Mouse (Mus musculus): ENCODE measurements at regions not wholly inside any gene's neighbourhood (a gene's known extent, or its start where the extent isn't known, plus 50 kb on each side); places are given as distances from the start of the nearest gene placed in this dataset.
A peak's percentile ranks its signal among the peaks of the same experiment; 100 is the strongest.
"Not testable (repeated sequence)": the region's sequence is repeated elsewhere in the genome, so short reads cannot be mapped to it uniquely, and the experiment has no call there.

- H3K36me3 ChIP-seq, result no peaks in the 10 kb centered on the region
- H3K9ac ChIP-seq, result no peak overlapping the region
- no peak overlapping the region for H3K4me3 ChIP-seq (replicated peaks)
- no peak overlapping the region for H3K4me2 ChIP-seq
- ATAC-seq (ENCODE audit: low read depth) (no peak), DNase-seq (no peak)
- H3K27ac ChIP-seq, result no peak overlapping the region
- H3K27me3 ChIP-seq, result no peaks in the 10 kb centered on the region
- H3K4me1 ChIP-seq (replicated peaks), result peaks cover 57% of the 10 kb centered on the region
- 45% methylated on average over 3 of the region's 3 CpGs for WGBS (ENCODE audit: insufficient replicate concordance)
- H3K9me3 ChIP-seq (replicated peaks), result no peaks in the 10 kb centered on the region
These were observed 81.2 kb upstream of the Atl2 start for GRCm38 (mm10) chr17:79977154-79977571.

- no peaks in the 10 kb centered on the region for H3K36me3 ChIP-seq
- no peaks in the 10 kb centered on the region for H3K9me3 ChIP-seq (replicated peaks)
- H3K27me3 ChIP-seq, result no peaks in the 10 kb centered on the region
- ATAC-seq (ENCODE audit: low read depth) (no peak), DNase-seq (no peak)
- peaks cover 56% of the 10 kb centered on the region for H3K4me1 ChIP-seq (replicated peaks)
- 71% methylated on average over 5 of the region's 5 CpGs for WGBS (ENCODE audit: insufficient replicate concordance)
- H3K27ac ChIP-seq, result no peak overlapping the region
- no peak overlapping the region for H3K9ac ChIP-seq
- no peak overlapping the region for H3K4me3 ChIP-seq (replicated peaks)
- peak overlapping the region; percentile 62 for H3K4me2 ChIP-seq
These were observed 80.7 kb upstream of the Atl2 start for GRCm38 (mm10) chr17:79976518-79977100.

GRCm38 (mm10) chr17:79975997-79976443 is 80.1 kb upstream of the Atl2 start:
- Histone ChIP-seq H3K4me2 (peak overlapping the region; percentile 62), H3K36me3 (no peaks in the 10 kb centered on the region), H3K27ac (no peak overlapping the region), H3K9ac (no peak overlapping the region), H3K4me1 (replicated peaks) (peaks cover 57% of the 10 kb centered on the region), H3K27me3 (peaks cover 3% of the 10 kb centered on the region), H3K9me3 (replicated peaks) (no peaks in the 10 kb centered on the region), H3K4me3 (replicated peaks) (peak overlapping the region; percentile 36)
- peak; percentile 74 for ATAC-seq (ENCODE audit: low read depth)
- DNase-seq, result peak; percentile 34
- WGBS (ENCODE audit: insufficient replicate concordance), result 16% methylated on average over 11 of the region's 11 CpGs

- H3K9ac ChIP-seq; H3K27me3 ChIP-seq; H3K9me3 ChIP-seq (replicated peaks); H3K36me3 ChIP-seq; H3K27ac ChIP-seq: not testable (repeated sequence)
- DNase-seq (peak; percentile 45), ATAC-seq (ENCODE audit: low read depth) (peak; percentile 56)
- H3K4me1 ChIP-seq (replicated peaks), result peaks cover 60% of the 10 kb centered on the region
- 10% methylated on average over 16 of the region's 16 CpGs for WGBS (ENCODE audit: insufficient replicate concordance)
- H3K4me3 ChIP-seq (replicated peaks), result peak overlapping the region; percentile 36
- H3K4me2 ChIP-seq, result peak overlapping the region; percentile 62
These were observed 79.3 kb upstream of the Atl2 start for GRCm38 (mm10) chr17:79975150-79975757.

GRCm38 (mm10) chr17:79971721-79972336 is 75.9 kb upstream of the Atl2 start:
- DNase-seq, result no peak
- no peaks in the 10 kb centered on the region for H3K9me3 ChIP-seq (replicated peaks)
- no peak for ATAC-seq (ENCODE audit: low read depth)
- no peak overlapping the region for H3K9ac ChIP-seq
- no peak overlapping the region for H3K27ac ChIP-seq
- peak overlapping the region; percentile 47 for H3K4me2 ChIP-seq
- 48% methylated on average over 8 of the region's 8 CpGs for WGBS (ENCODE audit: insufficient replicate concordance)
- peak overlapping the region; percentile 29 for H3K4me3 ChIP-seq (replicated peaks)
- H3K27me3 ChIP-seq, result peaks cover 22% of the 10 kb centered on the region
- H3K4me1 ChIP-seq (replicated peaks), result peaks cover 73% of the 10 kb centered on the region
- H3K36me3 ChIP-seq, result no peaks in the 10 kb centered on the region

- 11% methylated on average over 7 of the region's 7 CpGs for WGBS (ENCODE audit: insufficient replicate concordance)
- no peak for DNase-seq
- Histone ChIP-seq H3K4me3 (replicated peaks) (no peak overlapping the region), H3K9ac (no peak overlapping the region), H3K27ac (no peak overlapping the region), H3K36me3 (no peaks in the 10 kb centered on the region), H3K27me3 (peaks cover 36% of the 10 kb centered on the region), H3K4me2 (peak overlapping the region; percentile 4; the same call in 1 of the 2 replicates), H3K4me1 (replicated peaks) (peaks cover 55% of the 10 kb centered on the region), H3K9me3 (replicated peaks) (no peaks in the 10 kb centered on the region)
- ATAC-seq (ENCODE audit: low read depth), result no peak
These were observed 73.6 kb upstream of the Atl2 start for GRCm38 (mm10) chr17:79969500-79969972.

- DNase-seq (peak; percentile 39), ATAC-seq (ENCODE audit: low read depth) (peak; percentile 81)
- H3K9me3 ChIP-seq (replicated peaks), result no peaks in the 10 kb centered on the region
- no peak overlapping the region for H3K4me3 ChIP-seq (replicated peaks)
- no peak overlapping the region for H3K9ac ChIP-seq
- H3K27ac ChIP-seq, result no peak overlapping the region
- H3K27me3 ChIP-seq, result peaks cover 37% of the 10 kb centered on the region
- no peaks in the 10 kb centered on the region for H3K36me3 ChIP-seq
- peaks cover 51% of the 10 kb centered on the region for H3K4me1 ChIP-seq (replicated peaks)
- 0 out of 2 replicates have a peak overlapping the region, but pooled peaks have one; percentile 1 for H3K4me2 ChIP-seq
- WGBS (ENCODE audit: insufficient replicate concordance), result 24% methylated on average over 9 of the region's 9 CpGs
These were observed 72.9 kb upstream of the Atl2 start for GRCm38 (mm10) chr17:79968819-79969218.

- peak overlapping the region; percentile 18; the same call in 1 of the 2 replicates for H3K4me2 ChIP-seq
- no peak for ATAC-seq (ENCODE audit: low read depth)
- 35% methylated on average over 6 of the region's 6 CpGs for WGBS (ENCODE audit: insufficient replicate concordance)
- no peak overlapping the region for H3K4me3 ChIP-seq (replicated peaks)
- H3K27me3 ChIP-seq, result peaks cover 38% of the 10 kb centered on the region
- no peaks in the 10 kb centered on the region for H3K36me3 ChIP-seq
- no peak overlapping the region for H3K27ac ChIP-seq
- no peak for DNase-seq
- peaks cover 42% of the 10 kb centered on the region for H3K4me1 ChIP-seq (replicated peaks)
- H3K9ac ChIP-seq, result no peak overlapping the region
- no peaks in the 10 kb centered on the region for H3K9me3 ChIP-seq (replicated peaks)
These were observed 71.1 kb upstream of the Atl2 start for GRCm38 (mm10) chr17:79966981-79967380.

- no peak overlapping the region for H3K4me2 ChIP-seq
- no peak overlapping the region for H3K9ac ChIP-seq
- ATAC-seq (ENCODE audit: low read depth), result no peak
- H3K4me3 ChIP-seq (replicated peaks), result no peak overlapping the region
- 70% methylated on average over 8 of the region's 8 CpGs for WGBS (ENCODE audit: insufficient replicate concordance)
- peaks cover 29% of the 10 kb centered on the region for H3K4me1 ChIP-seq (replicated peaks)
- no peaks in the 10 kb centered on the region for H3K36me3 ChIP-seq
- H3K27ac ChIP-seq, result no peak overlapping the region
- H3K27me3 ChIP-seq, result peaks cover 34% of the 10 kb centered on the region
- no peaks in the 10 kb centered on the region for H3K9me3 ChIP-seq (replicated peaks)
- DNase-seq, result no peak
These were observed 69.7 kb upstream of the Atl2 start for GRCm38 (mm10) chr17:79965625-79966024.

GRCm38 (mm10) chr17:79964850-79965249 is 68.9 kb upstream of the Atl2 start:
- peaks cover 30% of the 10 kb centered on the region for H3K4me1 ChIP-seq (replicated peaks)
- H3K27me3 ChIP-seq, result peaks cover 32% of the 10 kb centered on the region
- 33% methylated on average over 8 of the region's 8 CpGs for WGBS (ENCODE audit: insufficient replicate concordance)
- H3K4me3 ChIP-seq (replicated peaks), result no peak overlapping the region
- H3K27ac ChIP-seq, result no peak overlapping the region; the same call in 1 of the 2 replicates
- H3K9ac ChIP-seq, result no peak overlapping the region
- H3K36me3 ChIP-seq, result no peaks in the 10 kb centered on the region
- no peak overlapping the region for H3K4me2 ChIP-seq
- ATAC-seq (ENCODE audit: low read depth) (no peak), DNase-seq (no peak)
- no peaks in the 10 kb centered on the region for H3K9me3 ChIP-seq (replicated peaks)

- Histone ChIP-seq H3K4me3 (replicated peaks) (no peak overlapping the region), H3K9ac (no peak overlapping the region), H3K27ac (no peak overlapping the region), H3K27me3 (peaks cover 29% of the 10 kb centered on the region), H3K36me3 (no peaks in the 10 kb centered on the region), H3K4me2 (no peak overlapping the region), H3K9me3 (replicated peaks) (no peaks in the 10 kb centered on the region), H3K4me1 (replicated peaks) (peaks cover 23% of the 10 kb centered on the region)
- no peak for ATAC-seq (ENCODE audit: low read depth)
- 24% methylated on average over 2 of the region's 2 CpGs for WGBS (ENCODE audit: insufficient replicate concordance)
- no peak for DNase-seq
These were observed 67.4 kb upstream of the Atl2 start for GRCm38 (mm10) chr17:79963330-79963729.
